ENCODE assay signal across 30 mouse cellular contexts in genomic region chr7:112937089-112937488, GRCm38 (mm10). TPM values are rescaled to one million over a fixed set of nuclear protein-coding genes. Genes with fewer than 3 reads are reported as not detected.
"Had no signal": no experiment of that assay in that cellular context is flagged by ENCODE, and none has a peak within 500 bp of the region (broad histone marks: within the 10 kb centered on the region; RNA-seq: fewer than 3 reads in every experiment).

No protein-coding gene starts in this region.

- H3K27ac ChIP-seq: embryonic facial prominence, embryonic 10.5 days; embryonic facial prominence, embryonic 12.5 days; embryonic facial prominence, embryonic 13.5 days; embryonic facial prominence, embryonic 15.5 days; forebrain, embryonic 10.5 days; forebrain, embryonic 12.5 days; forebrain, embryonic 13.5 days; forebrain, embryonic 15.5 days; gastrocnemius, adult 2 months had no signal

- H3K27me3 ChIP-seq: embryonic facial prominence, embryonic 12.5 days; embryonic facial prominence, embryonic 13.5 days; embryonic facial prominence, embryonic 15.5 days; forebrain, embryonic 12.5 days; forebrain, embryonic 13.5 days; forebrain, embryonic 15.5 days had no signal

- DNase-seq: cerebellum, adult 18-20 months; cerebellum, adult 2 months; cerebellum, adult 8-10 months; cerebellum, adult 9-10 months; cerebellum, adult 9-11 months; cerebellum, postnatal 10 days; cerebellum, postnatal 14 days; cerebellum, postnatal 25 days; cerebellum, postnatal 36 days; embryo, embryonic 11 days; forebrain, postnatal 0 days; gastrocnemius, adult 2 months; gastrocnemius, postnatal 10 days; gastrocnemius, postnatal 14 days; gastrocnemius, postnatal 25 days; gastrocnemius, postnatal 36 days; heart, adult 11 months; heart, adult 18-20 months had no signal

- H3K9me3 ChIP-seq: embryonic facial prominence, embryonic 10.5 days; embryonic facial prominence, embryonic 12.5 days; embryonic facial prominence, embryonic 13.5 days; embryonic facial prominence, embryonic 15.5 days; forebrain, embryonic 10.5 days; forebrain, embryonic 12.5 days; forebrain, embryonic 13.5 days; forebrain, embryonic 15.5 days had no signal

- ATAC-seq: forebrain, embryonic 13.5 days; forebrain, embryonic 14.5 days; forebrain, embryonic 15.5 days; forebrain, embryonic 16.5 days; forebrain, postnatal 0 days had no signal

- H3K9ac ChIP-seq: embryonic facial prominence, embryonic 12.5 days; embryonic facial prominence, embryonic 13.5 days; embryonic facial prominence, embryonic 15.5 days; forebrain, embryonic 12.5 days; forebrain, embryonic 13.5 days; forebrain, embryonic 15.5 days; forebrain, postnatal 0 days had no signal

- H3K4me1 ChIP-seq: embryonic facial prominence, embryonic 10.5 days; embryonic facial prominence, embryonic 12.5 days; embryonic facial prominence, embryonic 13.5 days; embryonic facial prominence, embryonic 15.5 days; forebrain, embryonic 10.5 days; forebrain, embryonic 12.5 days; forebrain, embryonic 13.5 days; forebrain, embryonic 15.5 days had no signal

- H3K4me2 ChIP-seq: embryonic facial prominence, embryonic 12.5 days; embryonic facial prominence, embryonic 13.5 days; embryonic facial prominence, embryonic 15.5 days; forebrain, embryonic 12.5 days; forebrain, embryonic 13.5 days; forebrain, embryonic 15.5 days had no signal

- H3K4me3 ChIP-seq: embryonic facial prominence, embryonic 10.5 days; embryonic facial prominence, embryonic 12.5 days; embryonic facial prominence, embryonic 13.5 days; embryonic facial prominence, embryonic 15.5 days; erythroblast, embryonic 14.5 days; forebrain, embryonic 10.5 days; forebrain, embryonic 12.5 days; forebrain, embryonic 13.5 days; forebrain, embryonic 15.5 days; gastrocnemius, adult 2 months had no signal

- H3K36me3 ChIP-seq: embryonic facial prominence, embryonic 10.5 days; embryonic facial prominence, embryonic 12.5 days; embryonic facial prominence, embryonic 13.5 days; embryonic facial prominence, embryonic 15.5 days; forebrain, embryonic 10.5 days; forebrain, embryonic 12.5 days; forebrain, embryonic 15.5 days had no signal

RNA-seq across cellular contexts. Expression of gene Rassf10, which starts 16.7 kb away (rescaled TPM):
- total RNA-seq: granulocyte monocyte progenitor cell, adult 5-6 weeks had no signal
- polyA plus RNA-seq: erythroblast, embryonic 14.5 days had no signal
